Mouse (Mus musculus) embryonic facial prominence, embryonic 12.5 days (tissue): ENCODE measurements around the gene Olfr613. TPM values are rescaled to one million over a fixed set of nuclear protein-coding genes. Genes with fewer than 3 reads are reported as not detected.
"Not testable (repeated sequence)": the region's sequence is repeated elsewhere in the genome, so short reads cannot be mapped to it uniquely, and the experiment has no call there.

Experiments used
- ATAC-seq: fragments of 200-750 bp; cut with Nextera tagmentation; 2 replicates; pipeline ENCODE4 v1.8.0; 2017; ENCODE audit not compliant: insufficient number of reproducible peaks, insufficient read depth, low FRiP score, low TSS enrichment
- H3K27ac ChIP-seq: fragments of 300-500 bp; sonication (generic); 2 replicates; pipeline ENCODE4 v1.5.1; 2016; ENCODE audit warnings: mild to moderate bottlenecking
- H3K27me3 ChIP-seq: fragments of 300-500 bp; sonication (generic); 2 replicates; pipeline ENCODE4 v1.6.1; 2016; ENCODE audit warnings: mild to moderate bottlenecking, moderate library complexity
- H3K36me3 ChIP-seq: fragments of 300-500 bp; sonication (generic); 2 replicates; pipeline ENCODE4 v1.6.1; 2016; ENCODE audit warnings: mild to moderate bottlenecking
- H3K4me1 ChIP-seq: fragments of 300-500 bp; sonication (generic); 2 replicates; pipeline ENCODE4 v1.6.1; 2016
- H3K4me2 ChIP-seq: fragments of 300-500 bp; sonication (generic); replicated peaks from 2 replicates; pipeline ENCODE4 v1.6.1; 2016; ENCODE audit warnings: mild to moderate bottlenecking, moderate library complexity
- H3K4me3 ChIP-seq: fragments of 300-500 bp; sonication (generic); 2 replicates; pipeline ENCODE4 v1.5.1; 2016; ENCODE audit warnings: mild to moderate bottlenecking
- H3K9ac ChIP-seq: fragments of 300-500 bp; sonication (generic); 2 replicates; pipeline ENCODE4 v1.6.1; 2016; ENCODE audit warnings: mild to moderate bottlenecking, moderate library complexity
- H3K9me3 ChIP-seq: fragments of 300-500 bp; sonication (generic); 2 replicates; pipeline ENCODE4 v1.6.1; 2016; ENCODE audit warnings: mild to moderate bottlenecking, moderate library complexity
- WGBS: fragments of 180-500 bp; shearing (Covaris S2); methylation state at CpG from one replicate; pipeline ENCODE4 v1.1.7; 2016; 5-methylcytosine and 5-hydroxymethylcytosine counted together
- microRNA-seq: library from miRNA; unstranded; fragments of <30 nt; microRNA quantifications from one replicate; pipeline ENCODE4, GENCODE M21; 2017
- polyA plus RNA-seq: library from polyadenylated mRNA; unstranded; fragments of >200 nt; fragmentation: Nextera tagmentation; extraction: Ambion mirVana; gene quantifications from 2 replicates; pipeline ENCODE4 v1.2.1, GENCODE M21; 2016

The Olfr613 gene
- not detected in 2 replicates for polyA plus RNA-seq

- WGBS = 74% methylated on average over 2 of the region's 2 CpGs
- Histone ChIP-seq H3K9ac (no peak within 1 kb of the TSS), H3K4me1 (no peaks in the 10 kb centered on the region), H3K27me3 (no peaks in the 10 kb centered on the region), H3K9me3 (no peaks in the 10 kb centered on the region), H3K27ac (no peak within 1 kb of the TSS), H3K36me3 (no peaks in the 10 kb centered on the region), H3K4me3 (no peak within 1 kb of the TSS), H3K4me2 (no peak within 1 kb of the TSS)
- no peak for ATAC-seq
Measured at GRCm38 (mm10) chr7:103547774-103548173, at the start of gene Olfr613. TSS of gene Olfr613 (plus strand) at chr7:103548074.

GRCm38 (mm10) chr7:103512022-103512421 lies 35.9 kb upstream of the Olfr613 start, which contains the start of gene Olfr610:
TSS of gene Olfr610 (minus strand) at chr7:103512122.
- 88% methylated on average over 2 of the region's 2 CpGs for WGBS
- Histone ChIP-seq H3K27me3 (no peaks in the 10 kb centered on the region), H3K9me3 (no peaks in the 10 kb centered on the region), H3K9ac (no peak within 1 kb of the TSS), H3K4me3 (no peak within 1 kb of the TSS), H3K4me2 (no peak within 1 kb of the TSS), H3K27ac (no peak within 1 kb of the TSS), H3K36me3 (no peaks in the 10 kb centered on the region), H3K4me1 (no peaks in the 10 kb centered on the region)
- no peak for ATAC-seq

GRCm38 (mm10) chr7:103520746-103521145 lies 27.1 kb upstream of the Olfr613 start, which contains the start of gene Olfr611:
TSS of gene Olfr611 (minus strand) at chr7:103520846.
- not testable (repeated sequence) for H3K4me2 ChIP-seq, H3K27ac ChIP-seq, H3K4me3 ChIP-seq, ATAC-seq, H3K9me3 ChIP-seq, H3K27me3 ChIP-seq, H3K4me1 ChIP-seq, H3K36me3 ChIP-seq, H3K9ac ChIP-seq
- 79% methylated on average over 1 of the region's 1 CpGs for WGBS

- not testable (repeated sequence) for H3K9me3 ChIP-seq, ATAC-seq
- WGBS = 87% methylated on average over 2 of the region's 2 CpGs
Measured at GRCm38 (mm10) chr7:103542617-103543016, 5.3 kb upstream of the Olfr613 start, which contains the start of gene Olfr612. TSS of gene Olfr612 (minus strand) at chr7:103542717.

GRCm38 (mm10) chr7:103555779-103556178 lies 7.9 kb downstream of the Olfr613 start, which contains the start of gene Olfr615:
TSS of gene Olfr615 (plus strand) at chr7:103556079.
- Histone ChIP-seq H3K27me3 (no peaks in the 10 kb centered on the region), H3K27ac (no peak within 1 kb of the TSS), H3K9ac (no peak within 1 kb of the TSS), H3K36me3 (no peaks in the 10 kb centered on the region), H3K9me3 (no peaks in the 10 kb centered on the region), H3K4me3 (no peak within 1 kb of the TSS), H3K4me1 (no peaks in the 10 kb centered on the region), H3K4me2 (no peak within 1 kb of the TSS)
- no peak for ATAC-seq
- 75% methylated on average over 2 of the region's 2 CpGs for WGBS

More at GRCm38 (mm10) chr7:103542617-103543016, 5.3 kb upstream of the Olfr613 start, which contains the start of gene Olfr612:
- not testable (repeated sequence) for H3K9ac ChIP-seq, H3K4me2 ChIP-seq, H3K36me3 ChIP-seq, H3K27me3 ChIP-seq, H3K4me1 ChIP-seq, H3K27ac ChIP-seq, H3K4me3 ChIP-seq

GRCm38 (mm10) chr7:103569043-103569442 lies 21.2 kb downstream of the Olfr613 start, which contains the start of gene Olfr616:
TSS of gene Olfr616 (minus strand) at chr7:103569143.
- Histone ChIP-seq H3K4me1 (no peaks in the 10 kb centered on the region), H3K4me2 (no peak within 1 kb of the TSS), H3K4me3 (no peak within 1 kb of the TSS), H3K27ac (no peak within 1 kb of the TSS), H3K9me3 (no peaks in the 10 kb centered on the region), H3K27me3 (no peaks in the 10 kb centered on the region), H3K36me3 (no peaks in the 10 kb centered on the region), H3K9ac (no peak within 1 kb of the TSS)
- WGBS = 77% methylated on average over 3 of the region's 3 CpGs
- no peak for ATAC-seq

- no peak within 1 kb of the TSS for H3K4me3 ChIP-seq
- no peak for ATAC-seq
- WGBS = 81% methylated on average over 1 of the region's 1 CpGs
- H3K4me2 ChIP-seq = no peak within 1 kb of the TSS
- no peaks in the 10 kb centered on the region for H3K9me3 ChIP-seq
- no peaks in the 10 kb centered on the region for H3K36me3 ChIP-seq
- H3K9ac ChIP-seq = no peak within 1 kb of the TSS
- H3K27me3 ChIP-seq = no peaks in the 10 kb centered on the region
- H3K4me1 ChIP-seq = no peaks in the 10 kb centered on the region
- no peak within 1 kb of the TSS for H3K27ac ChIP-seq
Measured at GRCm38 (mm10) chr7:103572761-103573160, 24.9 kb downstream of the Olfr613 start, which contains the start of gene Olfr617. TSS of gene Olfr617 (plus strand) at chr7:103573061.

GRCm38 (mm10) chr7:103589803-103590202 lies 41.9 kb downstream of the Olfr613 start, which contains the start of gene Olfr618:
TSS of gene Olfr618 (plus strand) at chr7:103590103.
- Histone ChIP-seq H3K9me3 (no peaks in the 10 kb centered on the region), H3K4me1 (no peaks in the 10 kb centered on the region), H3K36me3 (no peaks in the 10 kb centered on the region), H3K4me3 (no peak within 1 kb of the TSS), H3K9ac (no peak within 1 kb of the TSS), H3K27ac (no peak within 1 kb of the TSS), H3K4me2 (no peak within 1 kb of the TSS), H3K27me3 (no peaks in the 10 kb centered on the region)
- 59% methylated on average over 2 of the region's 2 CpGs for WGBS
- ATAC-seq = no peak

GRCm38 (mm10) chr7:103600275-103600674 lies 52.4 kb downstream of the Olfr613 start, which contains the start of gene Olfr619:
TSS of gene Olfr619 (plus strand) at chr7:103600575.
- Histone ChIP-seq H3K4me2 (no peak within 1 kb of the TSS), H3K36me3 (no peaks in the 10 kb centered on the region), H3K9me3 (no peaks in the 10 kb centered on the region), H3K27me3 (no peaks in the 10 kb centered on the region), H3K9ac (no peak within 1 kb of the TSS), H3K27ac (no peak within 1 kb of the TSS), H3K4me3 (no peak within 1 kb of the TSS), H3K4me1 (no peaks in the 10 kb centered on the region)
- no peak for ATAC-seq

Small RNAs within 50 kb of the gene (microRNA-seq; reads per million reads assigned to microRNA genes)
- not detected for gene Gm26506

Other genes starting within 250 kb of the Olfr613 start
- gene Olfr596, start 242.4 kb upstream of the Olfr613 start, polyA plus RNA-seq = not detected in 2 replicates
- gene Olfr597, start 231.8 kb upstream of the Olfr613 start, polyA plus RNA-seq = not detected in 2 replicates
- gene Olfr598, start 224.5 kb upstream of the Olfr613 start, polyA plus RNA-seq = not detected in 2 replicates
- gene Olfr599, start 212.2 kb upstream of the Olfr613 start, polyA plus RNA-seq = not detected in 2 replicates
- not detected in 2 replicates for gene Olfr600, start 198.4 kb upstream of the Olfr613 start, polyA plus RNA-seq
- gene Olfr601, start 185.4 kb upstream of the Olfr613 start, polyA plus RNA-seq = not detected in 2 replicates
- not detected in 2 replicates for gene Olfr603, start 161.9 kb upstream of the Olfr613 start, polyA plus RNA-seq
- gene Usp17lc, start 133.0 kb upstream of the Olfr613 start, polyA plus RNA-seq = not detected in 2 replicates
- gene Olfr605, start 102.6 kb upstream of the Olfr613 start, polyA plus RNA-seq = not detected in 2 replicates
- not detected in 2 replicates for gene Olfr606, start 99.0 kb upstream of the Olfr613 start, polyA plus RNA-seq
- not detected in 2 replicates for gene Olfr607, start 83.9 kb upstream of the Olfr613 start, polyA plus RNA-seq
- gene Olfr608, start 78.2 kb upstream of the Olfr613 start, polyA plus RNA-seq = not detected in 2 replicates
- gene Olfr609, start 50.0 kb upstream of the Olfr613 start, polyA plus RNA-seq = not detected in 2 replicates
- gene Olfr610, start 36.0 kb upstream of the Olfr613 start, polyA plus RNA-seq = not detected in 2 replicates
- gene Olfr611, start 27.2 kb upstream of the Olfr613 start, polyA plus RNA-seq = not detected in 2 replicates
- not detected in 2 replicates for gene Olfr612, start 5.4 kb upstream of the Olfr613 start, polyA plus RNA-seq
- gene Olfr615, start 8.0 kb downstream of the Olfr613 start, polyA plus RNA-seq = not detected in 2 replicates
- gene Olfr616, start 21.1 kb downstream of the Olfr613 start, polyA plus RNA-seq = not detected in 2 replicates
- gene Olfr617, start 25.0 kb downstream of the Olfr613 start, polyA plus RNA-seq = 0.15 TPM in 1 of 2 replicates, not detected in the other
- gene Olfr618, start 42.0 kb downstream of the Olfr613 start, polyA plus RNA-seq = not detected in 2 replicates
- gene Olfr619, start 52.5 kb downstream of the Olfr613 start, polyA plus RNA-seq = not detected in 2 replicates
- gene Olfr620, start 64.5 kb downstream of the Olfr613 start, polyA plus RNA-seq = not detected in 2 replicates
- not detected in 2 replicates for gene Olfr622, start 94.6 kb downstream of the Olfr613 start, polyA plus RNA-seq
- not detected in 2 replicates for gene Olfr623, start 115.6 kb downstream of the Olfr613 start, polyA plus RNA-seq
- gene Olfr624, start 123.1 kb downstream of the Olfr613 start, polyA plus RNA-seq = 0.04 and 0.10 TPM in 2 replicates
- gene Olfr625-ps1, start 134.6 kb downstream of the Olfr613 start, polyA plus RNA-seq = not detected in 2 replicates
- not detected in 2 replicates for gene Olfr243, start 166.6 kb downstream of the Olfr613 start, polyA plus RNA-seq
- gene Olfr628, start 182.3 kb downstream of the Olfr613 start, polyA plus RNA-seq = not detected in 2 replicates
- gene Olfr629, start 196.9 kb downstream of the Olfr613 start, polyA plus RNA-seq = not detected in 2 replicates
- gene Olfr630, start 209.3 kb downstream of the Olfr613 start, polyA plus RNA-seq = not detected in 2 replicates
- gene Olfr69, start 223.5 kb downstream of the Olfr613 start, polyA plus RNA-seq = not detected in 2 replicates
- not detected in 2 replicates for gene Olfr68, start 231.6 kb downstream of the Olfr613 start, polyA plus RNA-seq
- gene Olfr67, start 243.7 kb downstream of the Olfr613 start, polyA plus RNA-seq = not detected in 2 replicates